Mouse (Mus musculus) lung, adult 18-20 months (tissue): ENCODE measurements around the gene Kif26b.

Experiments used
- DNase-seq, 2 experiments: peaks; one replicate each; pipeline ENCODE4 v3.0.0; 2022; ENCODE audit warnings: mixed read lengths in 2 of 2

Gene Kif26b

GRCm38 (mm10) chr1:178797388-178797787, 268.5 kb downstream of the Kif26b start:
- DNase-seq: no peak

GRCm38 (mm10) chr1:178798333-178798732, 269.4 kb downstream of the Kif26b start:
- DNase-seq: no peak

GRCm38 (mm10) chr1:178798886-178799285, 270.0 kb downstream of the Kif26b start:
- no peak for DNase-seq

- no peak for DNase-seq
Measured at GRCm38 (mm10) chr1:178799836-178800552, 271.1 kb downstream of the Kif26b start.

- no peak for DNase-seq
Measured at GRCm38 (mm10) chr1:178803155-178803554, 274.2 kb downstream of the Kif26b start.

- no peak for DNase-seq
Measured at GRCm38 (mm10) chr1:178817476-178817875, 288.6 kb downstream of the Kif26b start.

GRCm38 (mm10) chr1:178819060-178819459, 290.1 kb downstream of the Kif26b start:
- DNase-seq: no peak

- no peak for DNase-seq
Measured at GRCm38 (mm10) chr1:178820079-178820478, 291.2 kb downstream of the Kif26b start.

- DNase-seq: no peak
Measured at GRCm38 (mm10) chr1:178820556-178821435, 291.9 kb downstream of the Kif26b start.

- no peak for DNase-seq
Measured at GRCm38 (mm10) chr1:178824871-178825270, 295.9 kb downstream of the Kif26b start.

GRCm38 (mm10) chr1:178827223-178827622, 298.3 kb downstream of the Kif26b start:
- no peak for DNase-seq

- DNase-seq: no peak
Measured at GRCm38 (mm10) chr1:178829456-178829855, 300.5 kb downstream of the Kif26b start.

GRCm38 (mm10) chr1:178832571-178832970, 303.6 kb downstream of the Kif26b start:
- DNase-seq: no peak

GRCm38 (mm10) chr1:178835805-178836204, 306.9 kb downstream of the Kif26b start:
- no peak for DNase-seq

- no peak for DNase-seq
Measured at GRCm38 (mm10) chr1:178836998-178837397, 308.1 kb downstream of the Kif26b start.

- DNase-seq: no peak
Measured at GRCm38 (mm10) chr1:178838696-178839320, 309.9 kb downstream of the Kif26b start.

- DNase-seq: peak in 1 of 2 experiments; percentile 8
Measured at GRCm38 (mm10) chr1:178840311-178840710, 311.4 kb downstream of the Kif26b start.

- no peak for DNase-seq
Measured at GRCm38 (mm10) chr1:178844839-178845238, 315.9 kb downstream of the Kif26b start.

GRCm38 (mm10) chr1:178847569-178847968, 318.6 kb downstream of the Kif26b start:
- DNase-seq: no peak

- no peak for DNase-seq
Measured at GRCm38 (mm10) chr1:178848380-178849106, 319.6 kb downstream of the Kif26b start.

GRCm38 (mm10) chr1:178850569-178850968, 321.6 kb downstream of the Kif26b start:
- DNase-seq: no peak

- DNase-seq: no peak
Measured at GRCm38 (mm10) chr1:178854936-178855335, 326.0 kb downstream of the Kif26b start.

GRCm38 (mm10) chr1:178855974-178856373, 327.0 kb downstream of the Kif26b start:
- DNase-seq: no peak
